Mouse (Mus musculus): Measurements from ENCODE around the gene Peli2. TPM values are rescaled to one million over a fixed set of nuclear protein-coding genes. Genes with fewer than 3 reads are reported as not detected.

Gene Peli2
- polyA plus RNA-seq, 1 experiment from 2014 or later, result 3.5 TPM

DNA sequence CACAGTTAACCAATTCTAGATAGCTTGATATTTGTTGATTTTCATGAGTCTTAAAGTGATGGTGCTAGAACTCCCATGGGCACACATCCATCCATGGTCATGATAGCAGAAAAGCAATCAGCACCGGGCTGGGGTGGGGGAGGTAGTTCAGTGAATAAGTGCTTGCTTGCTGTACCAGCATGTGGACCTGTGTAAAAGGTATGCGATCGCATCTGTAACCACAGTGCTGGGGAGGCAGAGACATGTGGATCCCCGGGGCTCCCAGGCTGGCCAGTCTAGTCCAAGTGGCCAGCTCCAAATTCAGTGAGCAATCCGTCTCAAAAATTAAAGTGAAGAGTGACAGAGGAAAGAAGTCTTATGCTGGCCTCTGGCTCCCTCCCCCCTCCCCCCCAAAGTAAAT lies 3.4 kb downstream of the Peli2 start:
- Histone ChIP-seq H3K9me3 (ENCODE audit: control insufficient read depth, low read length) (no peaks in the 10 kb centered on the region), H3K9ac (ENCODE audit: low read depth, low read length) (no peak overlapping the region), H3K27me3 (replicated peaks; ENCODE audit: control insufficient read depth, insufficient read depth, low read length) (no peaks in the 10 kb centered on the region), H3K4me1 (ENCODE audit: control insufficient read depth, insufficient read depth, low read length) (peaks cover 9% of the 10 kb centered on the region; the same call in 1 of the 2 replicates), H3K27ac (ENCODE audit: low read length) (no peak overlapping the region), H3K4me3 (ENCODE audit: low read length) (no peak overlapping the region), H3K4me2 (ENCODE audit: low read depth, low read length) (no peak overlapping the region), H3K36me3 (ENCODE audit: control insufficient read depth, insufficient read depth, low read length) (no peaks in the 10 kb centered on the region)
- ATAC-seq, result no peak
- 72% methylated on average over 5 of the region's 5 CpGs for WGBS

DNA sequence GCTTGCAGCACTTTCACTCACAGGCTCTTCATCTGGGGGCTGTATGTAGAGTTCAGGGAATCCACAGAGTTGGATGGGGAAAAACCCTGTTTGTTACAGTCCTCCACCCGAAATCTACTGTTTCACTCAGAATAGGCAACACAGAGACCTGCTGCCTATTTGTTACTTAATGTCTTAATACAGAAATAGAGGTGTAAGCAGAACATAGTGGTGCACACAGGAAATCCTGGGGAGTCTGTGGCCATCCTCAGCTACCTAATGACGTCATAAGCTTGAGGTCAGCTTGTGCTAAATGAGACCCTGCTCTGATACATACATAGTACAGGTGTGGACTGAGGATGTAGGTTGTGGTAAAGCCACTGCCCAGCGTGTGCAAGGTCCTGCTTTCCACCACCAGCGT lies 4.2 kb downstream of the Peli2 start:
- peaks cover 6% of the 10 kb centered on the region; the same call in 1 of the 2 replicates for H3K4me1 ChIP-seq (ENCODE audit: control insufficient read depth, insufficient read depth, low read length)

DNA sequence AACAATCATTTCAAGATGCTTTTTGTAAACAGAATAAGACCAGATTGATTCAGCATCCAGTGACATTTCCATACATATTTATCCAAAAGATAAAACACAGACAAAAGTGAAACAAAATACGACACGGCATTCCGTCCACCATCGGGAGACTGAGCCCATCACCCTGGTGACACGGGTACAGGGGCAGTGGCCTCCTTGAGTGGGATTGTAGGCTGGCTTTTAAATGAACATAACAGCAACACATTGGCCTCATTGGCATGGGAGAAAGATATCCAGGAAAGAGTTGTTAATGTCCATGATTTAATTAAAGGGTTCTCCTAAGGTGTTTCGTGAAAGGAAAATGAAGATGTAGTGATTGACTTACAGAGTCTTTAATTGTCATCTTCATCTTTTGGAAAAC lies 5.3 kb downstream of the Peli2 start:
- Histone ChIP-seq H3K36me3 (ENCODE audit: control insufficient read depth, insufficient read depth, low read length) (no peaks in the 10 kb centered on the region), H3K4me1 (ENCODE audit: control insufficient read depth, insufficient read depth, low read length) (peaks cover 6% of the 10 kb centered on the region), H3K4me2 (ENCODE audit: low read depth, low read length) (no peak overlapping the region), H3K9me3 (ENCODE audit: control insufficient read depth, low read length) (no peaks in the 10 kb centered on the region), H3K27ac (ENCODE audit: low read length) (no peak overlapping the region), H3K4me3 (ENCODE audit: low read length) (no peak overlapping the region), H3K27me3 (replicated peaks; ENCODE audit: control insufficient read depth, insufficient read depth, low read length) (no peaks in the 10 kb centered on the region), H3K9ac (ENCODE audit: low read depth, low read length) (no peak overlapping the region)
- 86% methylated on average over 6 of the region's 6 CpGs for WGBS
- no peak for ATAC-seq

More for the DNA sequence above, 4.2 kb downstream of the Peli2 start:
- no peaks in the 10 kb centered on the region for H3K9me3 ChIP-seq (ENCODE audit: control insufficient read depth, low read length)
- no peak for ATAC-seq
- 58% methylated on average over 4 of the region's 4 CpGs for WGBS
- H3K27me3 ChIP-seq (replicated peaks; ENCODE audit: control insufficient read depth, insufficient read depth, low read length), result no peaks in the 10 kb centered on the region
- no peak overlapping the region for H3K9ac ChIP-seq (ENCODE audit: low read depth, low read length)
- no peaks in the 10 kb centered on the region for H3K36me3 ChIP-seq (ENCODE audit: control insufficient read depth, insufficient read depth, low read length)
- H3K4me3 ChIP-seq (ENCODE audit: low read length), result no peak overlapping the region
- H3K4me2 ChIP-seq (ENCODE audit: low read depth, low read length), result no peak overlapping the region
- H3K27ac ChIP-seq (ENCODE audit: low read length), result no peak overlapping the region

DNA sequence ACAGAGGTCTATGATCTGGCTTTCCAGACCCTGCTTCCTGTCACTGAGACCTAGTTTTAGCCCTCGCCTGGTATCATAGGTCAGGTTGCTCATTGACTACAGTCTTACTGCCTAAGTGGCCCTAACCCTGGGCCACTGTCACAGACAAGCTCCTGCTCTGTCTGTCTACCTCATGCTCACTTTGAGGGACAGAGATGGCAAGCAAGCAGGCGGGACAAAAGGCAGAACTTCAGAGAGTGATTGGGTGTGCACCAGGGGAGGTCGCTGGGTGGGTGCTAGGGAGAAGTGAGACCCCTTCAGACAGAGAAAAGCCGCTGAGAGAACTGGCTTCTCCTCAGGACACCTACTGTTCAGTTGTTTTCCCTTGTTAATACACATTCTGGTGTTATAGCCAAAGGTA lies 6.3 kb downstream of the Peli2 start:
- Histone ChIP-seq H3K4me1 (ENCODE audit: control insufficient read depth, insufficient read depth, low read length) (peaks cover 13% of the 10 kb centered on the region), H3K4me3 (ENCODE audit: low read length) (no peak overlapping the region), H3K4me2 (ENCODE audit: low read depth, low read length) (no peak overlapping the region), H3K9ac (ENCODE audit: low read depth, low read length) (no peak overlapping the region), H3K36me3 (ENCODE audit: control insufficient read depth, insufficient read depth, low read length) (no peaks in the 10 kb centered on the region), H3K9me3 (ENCODE audit: control insufficient read depth, low read length) (no peaks in the 10 kb centered on the region), H3K27ac (ENCODE audit: low read length) (no peak overlapping the region), H3K27me3 (replicated peaks; ENCODE audit: control insufficient read depth, insufficient read depth, low read length) (no peaks in the 10 kb centered on the region)
- ATAC-seq, result no peak
- WGBS, result 85% methylated on average over 4 of the region's 4 CpGs

DNA sequence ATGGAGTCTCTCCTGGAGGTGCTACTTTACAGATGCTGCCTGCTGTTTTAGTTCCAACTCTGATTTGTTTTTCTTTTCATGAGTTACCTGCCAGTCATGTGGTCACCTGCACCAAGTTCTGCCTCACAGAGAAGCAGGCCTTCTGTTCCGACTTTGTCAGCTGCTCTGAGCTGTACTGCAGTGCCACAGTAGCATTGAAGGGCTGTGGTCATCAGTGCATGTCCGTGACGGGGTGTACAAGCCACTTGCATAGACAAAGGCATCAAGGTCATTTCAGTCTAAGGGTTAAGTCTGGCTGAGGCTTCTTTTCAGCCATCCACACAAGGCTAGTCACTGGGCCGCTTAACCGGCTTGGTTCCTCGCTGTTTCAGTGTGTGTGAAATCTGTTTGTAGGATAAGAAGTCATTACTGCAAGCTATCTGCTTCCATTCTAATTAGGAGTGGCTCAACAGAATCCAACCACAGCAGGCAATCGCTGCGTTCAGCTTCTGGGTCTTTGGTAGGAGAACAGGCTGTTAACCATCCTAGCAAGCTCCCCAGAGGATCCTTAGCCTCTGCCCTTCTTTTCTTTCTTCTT lies 7.1 kb downstream of the Peli2 start:
- Histone ChIP-seq H3K9me3 (ENCODE audit: control insufficient read depth, low read length) (no peaks in the 10 kb centered on the region), H3K4me2 (ENCODE audit: low read depth, low read length) (no peak overlapping the region), H3K9ac (ENCODE audit: low read depth, low read length) (no peak overlapping the region), H3K4me3 (ENCODE audit: low read length) (no peak overlapping the region), H3K36me3 (ENCODE audit: control insufficient read depth, insufficient read depth, low read length) (no peaks in the 10 kb centered on the region), H3K27me3 (replicated peaks; ENCODE audit: control insufficient read depth, insufficient read depth, low read length) (no peaks in the 10 kb centered on the region), H3K4me1 (ENCODE audit: control insufficient read depth, insufficient read depth, low read length) (peaks cover 17% of the 10 kb centered on the region), H3K27ac (ENCODE audit: low read length) (no peak overlapping the region)
- no peak for ATAC-seq
- 76% methylated on average over 8 of the region's 8 CpGs for WGBS

DNA sequence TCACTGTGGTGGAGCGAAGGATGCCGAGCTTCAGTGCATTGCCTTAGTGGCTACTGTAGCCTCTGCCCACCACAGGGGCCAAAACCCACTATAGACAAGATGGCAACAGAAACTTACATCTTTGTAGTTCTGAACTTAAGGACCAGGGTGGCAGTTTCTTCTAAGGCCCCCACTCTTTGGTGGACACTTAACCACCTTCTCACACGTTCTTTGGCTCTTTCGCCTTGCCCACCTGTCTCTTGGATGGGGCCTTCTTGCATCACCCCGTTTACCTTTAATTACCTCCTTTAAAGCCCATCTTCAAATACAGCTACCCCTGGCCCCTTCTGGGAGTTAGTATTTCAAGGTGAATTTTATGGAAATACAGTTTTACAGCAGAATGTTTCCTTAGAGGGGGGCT lies 8.1 kb downstream of the Peli2 start:
- Histone ChIP-seq H3K27ac (ENCODE audit: low read length) (no peak overlapping the region), H3K4me3 (ENCODE audit: low read length) (no peak overlapping the region), H3K9me3 (ENCODE audit: control insufficient read depth, low read length) (no peaks in the 10 kb centered on the region), H3K9ac (ENCODE audit: low read depth, low read length) (no peak overlapping the region), H3K4me2 (ENCODE audit: low read depth, low read length) (no peak overlapping the region), H3K36me3 (ENCODE audit: control insufficient read depth, insufficient read depth, low read length) (no peaks in the 10 kb centered on the region), H3K4me1 (ENCODE audit: control insufficient read depth, insufficient read depth, low read length) (peaks cover 26% of the 10 kb centered on the region), H3K27me3 (replicated peaks; ENCODE audit: control insufficient read depth, insufficient read depth, low read length) (no peaks in the 10 kb centered on the region)
- 83% methylated on average over 5 of the region's 5 CpGs for WGBS
- no peak for ATAC-seq

DNA sequence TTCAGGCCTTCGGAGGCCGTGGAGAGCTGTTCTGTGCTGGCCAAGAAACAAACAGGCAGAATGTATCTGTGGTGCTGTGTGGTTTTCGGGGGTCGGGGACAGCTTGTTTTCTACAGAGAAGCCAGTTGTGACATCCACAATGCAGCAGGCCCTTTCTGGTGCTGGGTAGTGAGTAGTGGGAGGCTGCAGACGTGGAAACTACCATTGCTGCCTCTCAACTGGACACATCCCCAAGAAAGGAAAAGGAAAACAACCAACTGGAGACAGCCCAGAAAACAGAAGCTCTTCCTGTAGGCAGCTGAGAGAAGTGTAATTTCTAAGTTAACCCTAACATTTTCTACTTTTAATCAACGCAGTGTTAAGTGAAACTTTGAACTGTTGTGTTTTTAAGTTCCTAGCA lies 9.4 kb downstream of the Peli2 start:
- H3K9me3 ChIP-seq (ENCODE audit: control insufficient read depth, low read length), result no peaks in the 10 kb centered on the region
- H3K27me3 ChIP-seq (replicated peaks; ENCODE audit: control insufficient read depth, insufficient read depth, low read length), result no peaks in the 10 kb centered on the region
- H3K9ac ChIP-seq (ENCODE audit: low read depth, low read length), result no peak overlapping the region
- H3K4me2 ChIP-seq (ENCODE audit: low read depth, low read length), result no peak overlapping the region
- H3K4me3 ChIP-seq (ENCODE audit: low read length), result no peak overlapping the region
- ATAC-seq, result no peak
- no peak overlapping the region for H3K27ac ChIP-seq (ENCODE audit: low read length)
- H3K4me1 ChIP-seq (ENCODE audit: control insufficient read depth, insufficient read depth, low read length), result peaks cover 29% of the 10 kb centered on the region
- 79% methylated on average over 6 of the region's 6 CpGs for WGBS
- no peaks in the 10 kb centered on the region for H3K36me3 ChIP-seq (ENCODE audit: control insufficient read depth, insufficient read depth, low read length)

DNA sequence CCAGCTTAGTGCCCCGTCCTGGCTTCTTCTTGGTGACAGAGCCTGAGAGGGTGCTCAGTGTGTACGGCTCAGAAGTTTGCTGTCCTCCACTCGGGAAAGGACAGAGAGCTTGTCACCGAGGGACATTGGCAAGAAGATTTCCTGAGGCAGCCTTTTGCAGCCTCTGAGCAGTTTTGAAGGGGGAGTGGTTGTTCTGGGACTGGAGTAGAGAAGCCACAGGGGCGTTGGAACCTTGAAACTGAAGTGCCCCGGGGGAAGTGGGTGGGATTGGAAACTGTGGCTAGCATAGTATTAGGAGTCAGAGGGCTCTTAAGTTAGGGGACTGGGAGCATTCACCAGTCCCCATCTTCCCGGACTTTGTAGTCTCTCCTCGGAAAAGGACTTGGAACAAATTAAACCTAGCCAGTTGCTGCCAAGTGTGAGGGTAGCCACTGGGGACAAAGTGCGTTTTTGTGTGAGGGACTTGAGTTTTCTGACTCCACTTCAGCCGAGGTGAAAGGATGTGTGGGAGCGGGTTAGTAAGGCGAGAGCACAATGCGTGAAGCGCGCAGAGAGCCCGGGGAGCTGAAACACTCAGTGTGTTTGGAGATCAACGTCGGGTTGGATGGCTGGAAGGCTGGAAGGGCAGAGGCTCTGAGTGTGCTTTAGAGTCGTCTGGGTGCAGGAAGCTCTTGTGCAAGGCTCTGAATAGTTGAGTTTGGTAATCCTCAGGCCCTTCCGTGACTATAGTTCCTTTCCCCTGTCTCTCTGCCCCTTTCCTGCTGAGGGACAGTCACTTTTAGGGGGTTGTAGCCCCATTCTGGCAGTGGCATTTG lies 10.3 kb downstream of the Peli2 start:
- H3K4me1 ChIP-seq (ENCODE audit: control insufficient read depth, insufficient read depth, low read length), result peaks cover 29% of the 10 kb centered on the region
- H3K4me2 ChIP-seq (ENCODE audit: low read depth, low read length), result no peak overlapping the region
- ATAC-seq, result no peak
- no peaks in the 10 kb centered on the region for H3K27me3 ChIP-seq (replicated peaks; ENCODE audit: control insufficient read depth, insufficient read depth, low read length)
- no peak overlapping the region for H3K4me3 ChIP-seq (ENCODE audit: low read length)
- H3K36me3 ChIP-seq (ENCODE audit: control insufficient read depth, insufficient read depth, low read length), result no peaks in the 10 kb centered on the region
- WGBS, result 53% methylated on average over 20 of the region's 20 CpGs
- no peaks in the 10 kb centered on the region for H3K9me3 ChIP-seq (ENCODE audit: control insufficient read depth, low read length)
- no peak overlapping the region for H3K9ac ChIP-seq (ENCODE audit: low read depth, low read length)
- no peak overlapping the region for H3K27ac ChIP-seq (ENCODE audit: low read length)

DNA sequence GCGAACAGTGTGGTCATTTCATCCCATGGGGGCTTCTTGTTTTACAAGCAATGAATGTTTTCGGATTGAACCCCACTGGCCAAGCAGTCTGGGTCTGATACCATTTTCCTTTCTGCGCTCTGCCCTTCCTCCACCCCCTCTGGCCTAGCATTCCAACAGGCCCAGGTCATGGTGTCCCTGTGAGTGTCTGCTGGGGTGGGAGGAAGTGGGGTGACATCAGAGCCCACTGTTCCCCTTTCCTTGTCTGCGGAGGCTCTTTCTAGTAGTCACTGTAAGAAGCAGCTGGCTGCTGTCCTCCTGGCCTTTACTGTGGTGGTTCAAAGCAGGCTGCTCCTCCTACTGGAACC lies 10.9 kb downstream of the Peli2 start:
- H3K4me2 ChIP-seq (ENCODE audit: low read depth, low read length), result no peak overlapping the region
- ATAC-seq, result no peak
- no peaks in the 10 kb centered on the region for H3K36me3 ChIP-seq (ENCODE audit: control insufficient read depth, insufficient read depth, low read length)
- H3K9ac ChIP-seq (ENCODE audit: low read depth, low read length), result no peak overlapping the region
- H3K27ac ChIP-seq (ENCODE audit: low read length), result no peak overlapping the region
- peaks cover 29% of the 10 kb centered on the region for H3K4me1 ChIP-seq (ENCODE audit: control insufficient read depth, insufficient read depth, low read length)
- H3K4me3 ChIP-seq (ENCODE audit: low read length), result no peak overlapping the region
- H3K9me3 ChIP-seq (ENCODE audit: control insufficient read depth, low read length), result no peaks in the 10 kb centered on the region
- WGBS, result 75% methylated on average over 4 of the region's 4 CpGs
- H3K27me3 ChIP-seq (replicated peaks; ENCODE audit: control insufficient read depth, insufficient read depth, low read length), result no peaks in the 10 kb centered on the region

Data from intestine, embryonic 16.5 days (tissue).